Mouse (Mus musculus) neural tube, embryonic 13.5 days (tissue): ENCODE data around the gene Sdhb. TPM values are rescaled to one million over a fixed set of nuclear protein-coding genes. Genes with fewer than 3 reads are reported as not detected.

Source experiments
- ATAC-seq: fragments of 200-750 bp; cut with Nextera tagmentation; 2 replicates; pipeline ENCODE4 v1.8.0; 2017; ENCODE audit warnings: low read depth, mild to moderate bottlenecking, moderate TSS enrichment, moderate library complexity
- H3K27ac ChIP-seq: fragments of 300-500 bp; sonication (generic); replicated peaks from 2 replicates; pipeline ENCODE4 v1.5.1; 2015; ENCODE audit warnings: moderate library complexity, mild to moderate bottlenecking, inconsistent platforms
- H3K27me3 ChIP-seq: fragments of 300-500 bp; sonication (generic); 2 replicates; pipeline ENCODE4 v1.6.1; 2015; ENCODE audit warnings: mild to moderate bottlenecking, inconsistent platforms
- H3K36me3 ChIP-seq: fragments of 300-500 bp; sonication (generic); 2 replicates; pipeline ENCODE4 v1.6.1; 2015; ENCODE audit warnings: mild to moderate bottlenecking, inconsistent platforms
- H3K4me1 ChIP-seq: fragments of 300-500 bp; sonication (generic); replicated peaks from 2 replicates; pipeline ENCODE4 v1.6.1; 2015; ENCODE audit warnings: inconsistent platforms
- H3K4me2 ChIP-seq: fragments of 300-500 bp; sonication (generic); 2 replicates; pipeline ENCODE4 v1.6.1; 2015; ENCODE audit warnings: inconsistent platforms, mild to moderate bottlenecking, moderate library complexity
- H3K4me3 ChIP-seq: fragments of 300-500 bp; sonication (generic); 2 replicates; pipeline ENCODE4 v1.5.1; 2015; ENCODE audit warnings: mild to moderate bottlenecking, inconsistent platforms
- H3K9ac ChIP-seq: fragments of 300-500 bp; sonication (generic); 2 replicates; pipeline ENCODE4 v1.6.1; 2015; ENCODE audit warnings: moderate library complexity, mild to moderate bottlenecking, inconsistent platforms
- H3K9me3 ChIP-seq: fragments of 300-500 bp; sonication (generic); 2 replicates; pipeline ENCODE4 v1.6.1; 2016; ENCODE audit warnings: inconsistent platforms
- WGBS: fragments of 180-500 bp; shearing (Covaris S2); methylation state at CpG from one replicate; pipeline ENCODE4 v1.1.7; 2015; 5-methylcytosine and 5-hydroxymethylcytosine counted together
- polyA plus RNA-seq: library from polyadenylated mRNA; unstranded; fragments of >200 nt; fragmentation: Nextera tagmentation; extraction: Ambion mirVana; gene quantifications from 2 replicates; pipeline ENCODE4 v1.2.1, GENCODE M21; 2015

The Sdhb gene
- polyA plus RNA-seq, result 473 and 497 TPM in 2 replicates

GRCm38 (mm10) chr4:140960781-140961466 is at the start of gene Sdhb:
Gene Sdhb (plus strand): TSS chr4:140961203.
- H3K36me3 ChIP-seq, result 0 out of 2 replicates have a peak, but pooled peaks cover under 1% of the 10 kb centered on the region
- H3K27me3 ChIP-seq, result peaks cover 5% of the 10 kb centered on the region
- H3K9me3 ChIP-seq, result no peaks in the 10 kb centered on the region
- peak within 1 kb of the TSS; percentile 93 for H3K27ac ChIP-seq
- peak within 1 kb of the TSS; percentile 94 for H3K4me3 ChIP-seq
- peaks cover 52% of the 10 kb centered on the region for H3K4me1 ChIP-seq
- peak within 1 kb of the TSS; percentile 89 for H3K9ac ChIP-seq
- WGBS, result 3% methylated on average over 37 of the region's 37 CpGs
- ATAC-seq, result peak; percentile 94
- H3K4me2 ChIP-seq, result peak within 1 kb of the TSS; percentile 66

- Histone ChIP-seq H3K27me3 (peaks cover 32% of the 10 kb centered on the region), H3K4me1 (peaks cover 10% of the 10 kb centered on the region), H3K36me3 (no peaks in the 10 kb centered on the region), H3K9ac (no peak overlapping the region), H3K27ac (no peak overlapping the region), H3K9me3 (no peaks in the 10 kb centered on the region), H3K4me3 (no peak overlapping the region), H3K4me2 (no peak overlapping the region)
- whole genome bisulfite sequencing, result 86% methylated on average over 9 of the region's 9 CpGs
- ATAC-seq, result no peak
These were observed 49.6 kb upstream of the Sdhb start for GRCm38 (mm10) chr4:140911416-140911815.

DNA sequence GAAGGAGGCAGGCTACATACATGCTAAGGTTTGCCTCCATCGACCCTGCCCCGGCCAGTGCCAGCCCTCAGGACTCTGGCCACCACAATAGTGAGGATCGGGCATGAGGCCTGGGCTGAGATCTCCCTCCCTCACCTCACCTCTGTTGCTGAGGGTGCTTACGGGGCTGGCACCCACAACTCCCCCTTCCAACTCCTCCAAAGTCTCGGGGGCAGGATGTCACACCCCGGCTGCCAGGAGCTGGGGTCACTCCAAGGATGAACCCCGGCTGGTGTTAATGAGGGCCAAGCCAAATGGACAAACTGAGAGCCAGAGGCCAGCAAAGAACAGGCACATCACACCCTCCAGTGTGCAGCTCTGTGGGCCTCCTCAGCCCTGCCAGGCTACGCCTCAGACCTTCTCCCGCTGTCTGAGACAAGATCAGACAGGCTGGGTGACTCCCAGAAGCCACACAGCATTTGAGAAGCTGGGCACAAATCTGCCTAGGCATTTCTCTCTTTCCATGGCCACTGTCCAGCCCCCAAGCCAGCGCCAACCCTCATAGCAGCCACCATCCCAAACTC is 48.7 kb upstream of the Sdhb start:
- Histone ChIP-seq H3K9me3 (no peaks in the 10 kb centered on the region), H3K4me3 (no peak overlapping the region), H3K27ac (no peak overlapping the region), H3K4me2 (no peak overlapping the region), H3K36me3 (no peaks in the 10 kb centered on the region), H3K4me1 (peaks cover 7% of the 10 kb centered on the region), H3K9ac (no peak overlapping the region), H3K27me3 (peaks cover 23% of the 10 kb centered on the region)
- no peak for ATAC-seq
- WGBS, result 83% methylated on average over 10 of the region's 10 CpGs

GRCm38 (mm10) chr4:140913565-140913964 is 47.4 kb upstream of the Sdhb start:
- H3K36me3 ChIP-seq, result no peaks in the 10 kb centered on the region
- H3K27me3 ChIP-seq, result peaks cover 11% of the 10 kb centered on the region
- no peak overlapping the region for H3K27ac ChIP-seq
- 92% methylated on average over 9 of the region's 9 CpGs for WGBS
- no peak overlapping the region for H3K4me2 ChIP-seq
- no peak for ATAC-seq
- no peak overlapping the region for H3K9ac ChIP-seq
- H3K9me3 ChIP-seq, result no peaks in the 10 kb centered on the region
- peaks cover 7% of the 10 kb centered on the region for H3K4me1 ChIP-seq
- no peak overlapping the region for H3K4me3 ChIP-seq

GRCm38 (mm10) chr4:140914731-140915131 is 46.3 kb upstream of the Sdhb start:
- Histone ChIP-seq H3K36me3 (no peaks in the 10 kb centered on the region), H3K4me1 (peaks cover 13% of the 10 kb centered on the region), H3K27ac (peak overlapping the region; percentile 56; the same call in 1 of the 2 replicates), H3K27me3 (peaks cover under 1% of the 10 kb centered on the region), H3K9ac (no peak overlapping the region), H3K4me2 (no peak overlapping the region), H3K9me3 (no peaks in the 10 kb centered on the region), H3K4me3 (no peak overlapping the region)
- WGBS, result 49% methylated on average over 6 of the region's 6 CpGs
- ATAC-seq, result 0 out of 2 replicates have a peak, but pooled peaks have one; percentile 24

- Histone ChIP-seq H3K27me3 (no peaks in the 10 kb centered on the region), H3K4me3 (no peak overlapping the region), H3K4me2 (no peak overlapping the region), H3K9me3 (no peaks in the 10 kb centered on the region), H3K4me1 (peaks cover 13% of the 10 kb centered on the region), H3K27ac (peak overlapping the region; percentile 56; the same call in 1 of the 2 replicates), H3K9ac (no peak overlapping the region), H3K36me3 (no peaks in the 10 kb centered on the region)
- ATAC-seq, result no peak
- 74% methylated on average over 3 of the region's 3 CpGs for WGBS
These were observed 45.8 kb upstream of the Sdhb start for GRCm38 (mm10) chr4:140915235-140915634.

DNA sequence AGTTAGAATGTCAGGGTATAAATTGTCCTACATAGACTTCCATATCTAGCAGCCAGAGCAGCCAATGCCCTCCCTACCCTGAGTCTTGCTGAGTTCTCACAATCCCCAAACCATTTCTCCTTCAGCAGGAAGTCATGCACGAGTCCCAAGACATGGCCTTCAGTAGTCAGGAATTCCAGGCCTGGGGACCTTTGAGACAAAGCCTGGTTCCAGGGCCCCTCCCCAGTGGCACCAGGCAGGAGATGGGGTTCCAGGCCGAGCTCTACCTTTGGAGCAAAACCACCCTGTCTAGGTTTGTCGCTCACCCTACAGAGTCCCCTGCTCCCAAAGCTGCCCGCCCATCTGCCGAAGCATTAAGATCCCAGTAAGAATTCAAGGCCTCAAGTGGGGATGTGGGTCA is 44.7 kb upstream of the Sdhb start:
- Histone ChIP-seq H3K4me2 (no peak overlapping the region), H3K4me1 (peaks cover 11% of the 10 kb centered on the region; the same call in 1 of the 2 replicates), H3K9me3 (no peaks in the 10 kb centered on the region), H3K36me3 (no peaks in the 10 kb centered on the region), H3K9ac (no peak overlapping the region), H3K27ac (no peak overlapping the region), H3K4me3 (no peak overlapping the region), H3K27me3 (no peaks in the 10 kb centered on the region)
- 85% methylated on average over 5 of the region's 5 CpGs for WGBS
- ATAC-seq, result no peak

DNA sequence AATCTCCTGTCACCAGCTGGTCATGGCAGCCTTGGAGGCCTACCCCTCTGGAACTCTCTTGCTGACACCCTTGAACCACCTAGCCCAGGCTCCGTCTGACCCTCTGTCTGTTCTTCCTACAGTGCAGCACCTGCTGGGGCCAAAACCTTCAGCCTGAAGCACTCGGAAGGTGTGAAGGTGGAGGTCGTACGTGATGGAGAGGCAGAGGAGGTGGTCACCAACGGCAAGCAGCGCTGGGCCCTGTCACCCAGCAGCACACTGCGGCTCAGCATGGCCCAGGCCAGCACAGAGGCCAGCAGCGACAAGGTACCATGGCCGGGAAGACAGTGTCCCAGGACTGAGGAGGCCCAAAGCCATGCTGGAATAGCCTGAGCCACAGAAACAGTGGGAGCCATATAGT is 43.6 kb upstream of the Sdhb start:
- no peak overlapping the region for H3K9ac ChIP-seq
- 90% methylated on average over 9 of the region's 9 CpGs for WGBS
- no peak overlapping the region for H3K27ac ChIP-seq
- 0 out of 2 replicates have a peak, but pooled peaks cover 2% of the 10 kb centered on the region for H3K27me3 ChIP-seq
- no peak for ATAC-seq
- no peaks in the 10 kb centered on the region for H3K9me3 ChIP-seq
- H3K4me2 ChIP-seq, result no peak overlapping the region
- H3K36me3 ChIP-seq, result no peaks in the 10 kb centered on the region
- H3K4me3 ChIP-seq, result no peak overlapping the region
- peaks cover 11% of the 10 kb centered on the region; the same call in 1 of the 2 replicates for H3K4me1 ChIP-seq

DNA sequence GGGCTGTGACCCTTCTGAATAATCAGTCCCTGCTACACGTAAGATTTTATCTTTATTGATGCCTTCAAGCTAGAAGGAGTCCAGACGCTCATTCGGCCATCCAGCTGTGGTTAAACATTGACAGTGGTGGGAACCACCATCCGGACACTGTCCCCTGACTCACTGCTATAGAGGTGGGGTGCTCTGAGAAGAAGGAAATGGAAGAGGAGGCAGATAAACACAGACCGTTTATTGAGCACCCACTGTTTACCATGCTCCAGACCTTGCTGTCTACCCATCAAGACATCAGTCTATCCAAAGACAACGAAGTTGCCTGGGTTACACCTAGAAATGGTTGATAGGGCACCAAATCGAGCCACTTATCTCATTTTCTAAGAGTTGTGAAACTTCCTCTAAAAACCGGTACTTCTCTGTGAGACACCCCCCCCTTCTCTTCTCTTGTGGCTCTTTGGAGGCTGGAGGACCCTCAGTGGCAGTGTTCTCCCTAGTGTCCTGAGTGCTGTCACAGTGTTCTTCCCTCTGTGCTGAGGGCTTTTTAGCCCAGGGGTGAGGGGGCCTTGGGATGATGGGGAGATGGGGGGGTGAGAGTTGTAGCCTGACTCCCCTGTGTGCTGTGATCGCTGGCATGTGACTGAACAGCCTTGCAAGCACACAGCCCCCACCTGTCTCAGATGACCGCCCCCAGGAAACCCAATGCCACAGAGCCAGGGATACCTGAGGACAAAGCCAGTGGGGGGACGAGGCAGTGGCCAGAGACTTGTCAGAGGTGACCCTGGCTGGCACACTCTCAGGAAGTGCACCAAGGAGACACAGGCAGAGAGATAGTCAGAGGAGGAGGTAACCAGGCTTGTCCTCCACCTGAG is 40.8 kb upstream of the Sdhb start:
- 71% methylated on average over 11 of the region's 11 CpGs for whole genome bisulfite sequencing
- H3K4me1 ChIP-seq, result 0 out of 2 replicates have a peak, but pooled peaks cover 11% of the 10 kb centered on the region
- no peaks in the 10 kb centered on the region for H3K36me3 ChIP-seq
- no peak overlapping the region for H3K27ac ChIP-seq
- no peak overlapping the region for H3K4me3 ChIP-seq
- ATAC-seq, result no peak
- H3K4me2 ChIP-seq, result no peak overlapping the region
- H3K9ac ChIP-seq, result no peak overlapping the region
- H3K27me3 ChIP-seq, result 0 out of 2 replicates have a peak, but pooled peaks cover 2% of the 10 kb centered on the region
- H3K9me3 ChIP-seq, result no peaks in the 10 kb centered on the region

- WGBS, result 81% methylated on average over 5 of the region's 5 CpGs
- Histone ChIP-seq H3K4me3 (no peak overlapping the region), H3K27ac (no peak overlapping the region), H3K36me3 (no peaks in the 10 kb centered on the region), H3K4me2 (no peak overlapping the region), H3K27me3 (0 out of 2 replicates have a peak, but pooled peaks cover 2% of the 10 kb centered on the region), H3K4me1 (0 out of 2 replicates have a peak, but pooled peaks cover 11% of the 10 kb centered on the region), H3K9ac (no peak overlapping the region), H3K9me3 (no peaks in the 10 kb centered on the region)
- ATAC-seq, result no peak
These were observed 38.5 kb upstream of the Sdhb start for GRCm38 (mm10) chr4:140922508-140922907.

- H3K9me3 ChIP-seq, result no peaks in the 10 kb centered on the region
- no peaks in the 10 kb centered on the region for H3K36me3 ChIP-seq
- no peak overlapping the region for H3K4me3 ChIP-seq
- H3K9ac ChIP-seq, result no peak overlapping the region
- H3K27me3 ChIP-seq, result 0 out of 2 replicates have a peak, but pooled peaks cover 2% of the 10 kb centered on the region
- WGBS, result 76% methylated on average over 8 of the region's 8 CpGs
- H3K4me1 ChIP-seq, result peaks cover 11% of the 10 kb centered on the region
- no peak for ATAC-seq
- H3K27ac ChIP-seq, result no peak overlapping the region
- no peak overlapping the region for H3K4me2 ChIP-seq
These were observed 35.4 kb upstream of the Sdhb start for GRCm38 (mm10) chr4:140925648-140926047.

GRCm38 (mm10) chr4:140928349-140928748 is 32.7 kb upstream of the Sdhb start:
- 89% methylated on average over 9 of the region's 9 CpGs for WGBS
- H3K27me3 ChIP-seq, result no peaks in the 10 kb centered on the region
- no peak for ATAC-seq

More at GRCm38 (mm10) chr4:140928349-140928748, 32.7 kb upstream of the Sdhb start:
- Histone ChIP-seq H3K9ac (no peak overlapping the region), H3K4me1 (peaks cover 24% of the 10 kb centered on the region), H3K4me3 (no peak overlapping the region), H3K9me3 (no peaks in the 10 kb centered on the region), H3K27ac (no peak overlapping the region), H3K36me3 (no peaks in the 10 kb centered on the region), H3K4me2 (no peak overlapping the region)
